Mouse (Mus musculus): ENCODE measurements around the gene Trim47. TPM values are rescaled to one million over a fixed set of nuclear protein-coding genes. Genes with fewer than 3 reads are reported as not detected.

The Trim47 gene
- total RNA-seq, 2 experiments from 2014 or later = 48.1 to 48.8 TPM

- DNase-seq (ENCODE audit: low spot score in 2 of 2) = no peak
These were observed 61.7 kb downstream of the Trim47 start for GRCm38 (mm10) chr11:116065345-116065744.

DNA sequence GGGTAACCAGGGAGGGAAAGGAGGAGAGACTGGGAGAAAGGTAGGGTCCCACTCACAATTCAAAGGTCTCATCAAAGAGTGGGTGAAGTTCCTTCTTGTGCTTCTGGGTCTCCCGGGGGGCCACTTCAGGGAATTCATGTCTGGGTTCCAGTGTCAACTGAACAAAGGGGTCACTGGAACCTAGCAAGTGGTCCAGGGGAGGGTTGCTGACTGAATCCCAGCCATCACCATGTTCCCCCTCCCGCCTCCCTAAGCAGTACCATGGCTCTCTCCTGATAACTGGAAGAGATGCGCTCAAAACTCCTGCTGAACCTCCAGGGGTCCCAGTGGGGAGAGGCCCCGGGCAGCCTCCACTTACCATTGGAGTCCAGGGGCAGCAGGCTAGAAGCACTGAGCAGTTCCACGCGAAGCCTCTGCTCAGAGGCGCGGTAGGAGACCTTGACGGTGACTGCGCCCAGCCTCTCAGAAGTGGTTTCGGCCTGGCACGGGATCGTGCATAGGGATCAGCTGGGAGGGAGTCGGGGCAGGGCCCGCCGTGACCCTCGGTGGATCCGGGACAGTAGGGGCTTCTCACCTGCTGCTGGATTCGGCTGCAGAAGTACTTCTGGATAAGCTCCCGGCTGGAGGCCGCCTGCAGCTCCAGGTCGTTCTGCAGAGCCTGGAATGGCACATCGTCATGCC is 62.7 kb downstream of the Trim47 start:
- DNase-seq (ENCODE audit: low spot score in 2 of 2) = no peak

- DNase-seq (ENCODE audit: low spot score in 2 of 2) = no peak
These were observed 63.4 kb downstream of the Trim47 start for GRCm38 (mm10) chr11:116063562-116063961.

DNA sequence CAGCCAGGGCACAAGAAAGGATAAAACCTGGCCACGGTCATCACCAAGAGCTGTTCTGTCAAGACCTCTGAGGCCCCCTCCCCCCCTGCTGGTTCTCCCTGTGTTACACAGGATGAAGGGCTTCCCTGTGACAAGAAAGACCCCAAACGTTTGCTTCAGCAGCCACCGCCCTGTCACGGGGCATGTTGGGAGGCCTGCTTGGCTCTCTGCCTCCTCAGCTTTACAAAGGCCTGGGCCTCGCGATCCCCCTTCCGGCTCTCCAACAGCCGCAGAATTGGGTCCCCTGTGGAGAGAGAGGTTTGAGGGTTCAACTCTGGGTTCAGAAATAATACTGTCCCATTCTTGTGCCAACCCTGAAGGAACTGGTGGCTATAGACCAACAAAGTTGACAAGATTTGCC is 64.5 kb downstream of the Trim47 start:
- DNase-seq (ENCODE audit: low spot score in 2 of 2) = no peak

- no peak for DNase-seq (ENCODE audit: low spot score in 2 of 2)
These were observed 65.2 kb downstream of the Trim47 start for GRCm38 (mm10) chr11:116061641-116062415.

DNA sequence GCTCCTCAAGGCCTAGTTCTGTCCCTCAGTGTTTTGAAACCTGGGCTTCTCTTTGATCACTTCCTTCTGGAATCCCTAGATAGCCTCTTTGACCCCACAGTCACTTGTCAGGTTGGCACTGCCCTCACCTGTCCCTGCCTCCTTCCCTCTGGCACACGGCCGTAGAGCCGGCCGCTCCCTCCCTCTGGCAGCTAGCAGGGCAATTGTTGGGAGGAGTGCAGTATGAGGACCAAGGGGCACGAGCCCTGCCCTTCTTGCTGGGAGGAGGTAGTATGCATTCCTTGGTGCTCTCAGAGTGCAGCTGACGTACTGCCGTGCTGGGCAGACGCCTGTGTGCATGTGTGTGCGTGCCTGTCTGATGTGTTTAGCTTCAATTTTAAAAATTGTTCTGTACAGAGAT is 66.4 kb downstream of the Trim47 start:
- DNase-seq (ENCODE audit: low spot score in 2 of 2) = no peak

DNA sequence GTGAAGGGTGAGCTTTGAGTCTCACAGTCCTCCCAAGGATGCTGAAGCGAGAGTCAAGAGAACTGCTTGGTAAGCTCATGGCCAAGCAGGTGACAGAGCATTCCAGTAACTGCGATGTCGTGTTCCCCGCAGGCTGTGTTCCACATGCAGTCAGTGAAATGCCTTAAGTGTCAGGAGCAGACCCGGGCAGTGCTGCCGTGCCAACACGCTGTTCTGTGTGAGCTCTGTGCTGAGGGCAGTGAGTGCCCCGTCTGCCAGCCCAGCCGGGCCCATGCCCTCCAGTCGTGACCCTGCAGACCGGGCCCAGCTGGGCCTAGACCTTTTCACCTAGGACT is 67.4 kb downstream of the Trim47 start:
- no peak for DNase-seq (ENCODE audit: low spot score in 2 of 2)

GRCm38 (mm10) chr11:116058868-116059690 is 67.9 kb downstream of the Trim47 start:
- no peak for DNase-seq (ENCODE audit: low spot score in 2 of 2)

- DNase-seq (ENCODE audit: low spot score in 2 of 2) = peak in 1 of 2 experiments; percentile 20
These were observed 68.9 kb downstream of the Trim47 start for GRCm38 (mm10) chr11:116058022-116058614.

- DNase-seq (ENCODE audit: low spot score in 2 of 2) = no peak
These were observed 69.7 kb downstream of the Trim47 start for GRCm38 (mm10) chr11:116057237-116057881.

DNA sequence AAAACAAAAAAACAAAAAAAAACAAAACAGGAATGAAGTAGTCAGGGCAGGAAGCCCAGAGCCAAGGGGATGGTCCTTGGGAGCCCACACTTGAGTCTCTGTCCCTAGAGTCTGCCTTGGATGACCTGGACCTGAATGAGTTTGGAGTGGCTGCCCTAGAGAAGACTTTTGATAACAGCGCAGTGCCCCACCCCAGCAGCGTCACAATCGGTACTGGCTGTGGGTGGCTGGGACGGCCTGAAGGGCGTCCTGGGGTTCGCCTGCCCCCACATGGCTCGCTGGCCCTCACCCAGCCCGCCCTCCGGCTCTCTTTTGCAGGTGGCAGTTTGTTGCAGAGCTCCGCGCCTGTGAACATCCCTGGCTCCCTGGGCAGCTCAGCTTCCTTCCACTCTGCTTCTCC is 71.1 kb downstream of the Trim47 start:
- no peak for DNase-seq (ENCODE audit: low spot score in 2 of 2)

Other genes starting within 250 kb of the Trim47 start
- gene Smim5, start 227.2 kb downstream of the Trim47 start, total RNA-seq (2021) = 10 to 100 TPM; 14.1 to 17.1 TPM
- gene Smim6, start 215.2 kb downstream of the Trim47 start, total RNA-seq (2021) = under 1 TPM in 1 of 2 experiments, not detected in 1; 0.39 TPM
- gene Sap30bp, start 193.9 kb downstream of the Trim47 start, total RNA-seq (2021) = 10 to 100 TPM; 25.1 to 25.7 TPM
- gene Recql5, start 193.7 kb downstream of the Trim47 start, total RNA-seq (2021) = 10 to 100 TPM in 1 of 2 experiments, 1 to 10 TPM in 1; 8.6 to 12.9 TPM
- gene Itgb4, start 152.5 kb downstream of the Trim47 start, total RNA-seq (2021) = 1 to 10 TPM; 5.1 to 6.2 TPM
- gene Galk1, start 114.5 kb downstream of the Trim47 start, total RNA-seq (2021) = 10 to 100 TPM; 32.7 to 40.0 TPM
- gene H3f3b, start 99.2 kb downstream of the Trim47 start, total RNA-seq (2021) = 100 to 1,000 TPM; 383 to 437 TPM
- 10 to 100 TPM; 25.9 to 26.0 TPM for gene Unk, start 96.9 kb downstream of the Trim47 start, total RNA-seq (2021)
- gene Unc13d, start 49.2 kb downstream of the Trim47 start, total RNA-seq (2021) = 1 to 10 TPM; 1.1 to 2.0 TPM
- 10 to 100 TPM; 63.0 to 63.4 TPM for gene Wbp2, start 40.2 kb downstream of the Trim47 start, total RNA-seq (2021)
- gene Trim65, start 3.9 kb upstream of the Trim47 start, total RNA-seq (2021) = 1 to 10 TPM; 4.2 to 4.6 TPM
- 10 to 100 TPM; 47.0 to 50.6 TPM for gene Mrpl38, start 11.7 kb upstream of the Trim47 start, total RNA-seq (2021)
- gene Fbf1, start 41.0 kb upstream of the Trim47 start, total RNA-seq (2021) = 10 to 100 TPM; 26.6 to 27.5 TPM
- 10 to 100 TPM; 29.2 to 38.6 TPM for gene Ten1, start 71.6 kb upstream of the Trim47 start, total RNA-seq (2021)
- 10 to 100 TPM; 45.6 to 47.5 TPM for gene Acox1, start 71.8 kb upstream of the Trim47 start, total RNA-seq (2021)
- gene Evpl, start 110.9 kb upstream of the Trim47 start, total RNA-seq (2021) = under 1 TPM; 0.41 to 0.47 TPM
- 10 to 100 TPM; 94.2 to 94.6 TPM for gene Srp68, start 147.0 kb upstream of the Trim47 start, total RNA-seq (2021)
- under 1 TPM; 0.37 to 0.75 TPM for gene Galr2, start 153.7 kb upstream of the Trim47 start, total RNA-seq (2021)
- 10 to 100 TPM; 87.9 to 99.9 TPM for gene Exoc7, start 180.0 kb upstream of the Trim47 start, total RNA-seq (2021)
- under 1 TPM; 0.29 to 0.31 TPM for gene Foxj1, start 208.2 kb upstream of the Trim47 start, total RNA-seq (2021)